8 mouse cellular contexts compared by ENCODE assay signal in the genomic region with DNA sequence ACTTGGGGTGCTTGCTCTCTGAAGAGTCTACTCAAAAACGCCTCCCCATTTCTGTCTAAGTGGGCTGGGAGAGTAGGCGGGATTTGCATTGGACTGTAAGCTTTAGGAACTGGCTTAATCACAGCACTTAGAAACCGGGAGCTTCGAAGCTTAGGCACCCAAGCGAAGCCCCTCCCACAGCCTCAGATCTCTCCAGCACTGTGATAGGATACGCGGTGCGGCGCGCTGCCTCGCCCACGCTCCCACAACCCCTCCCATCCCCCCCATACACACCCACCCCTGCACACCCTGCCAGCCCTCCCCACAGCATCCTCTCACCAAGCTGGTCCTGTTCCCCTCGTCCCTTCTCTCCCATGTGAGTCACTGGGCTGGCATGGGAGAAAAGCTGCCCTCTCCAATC. TPM values are rescaled to one million over a fixed set of nuclear protein-coding genes. Genes with fewer than 3 reads are reported as not detected.
DNase-seq lines count a peak whose midpoint lies in the region; ATAC-seq and TF ChIP-seq lines count a peak whose summit lies in the region.

No protein-coding gene starts in this region.

- no peak for DNase-seq in heart, embryonic 10.5 days (ENCODE audit: low spot score)
- DNase-seq in heart, adult 2 months = no peak
- no peak for DNase-seq in neural tube, embryonic 10.5 days (ENCODE audit: extremely low spot score, low spot score)
- peak; percentile 27 to 59 for DNase-seq in thymus, postnatal 36 days
- DNase-seq in spleen, postnatal 14 days (ENCODE audit: low spot score in 2 of 2) = no peak
- DNase-seq in ovary, adult 18-20 months (ENCODE audit: low spot score) = no peak

- intact Hi-C loops in heart, adult 2 months (cut with DNase I) = no loop called here

- TF ChIP-seq CTCF in heart, adult 2 months (IDR thresholded peaks at IDR 0.05) = no peak

- no peaks in the 10 kb centered on the region for H3K79me2 ChIP-seq in heart, adult 2 months (replicated peaks; ENCODE audit: control insufficient read depth, insufficient read depth, low read length)

- WGBS in heart, embryonic 10.5 days = 7% methylated on average over 13 of the region's 13 CpGs
- 8% methylated on average over 13 of the region's 13 CpGs for WGBS in heart, adult 2 months
- 19% methylated on average over 13 of the region's 13 CpGs for WGBS in neural tube, embryonic 12.5 days
- 15% methylated on average over 13 of the region's 13 CpGs for whole genome bisulfite sequencing in limb, embryonic 15.5 days

- H3K4me1 ChIP-seq in heart, embryonic 10.5 days = peaks cover 29% of the 10 kb centered on the region
- H3K4me1 ChIP-seq in heart, adult 2 months (ENCODE audit: control insufficient read depth, insufficient read depth, low read length) = no peaks in the 10 kb centered on the region
- no peaks in the 10 kb centered on the region for H3K4me1 ChIP-seq in neural tube, embryonic 12.5 days
- 0 out of 2 replicates have a peak, but pooled peaks cover 6% of the 10 kb centered on the region for H3K4me1 ChIP-seq in limb, embryonic 15.5 days

- peaks cover 25% of the 10 kb centered on the region; the same call in 1 of the 2 replicates for H3K27me3 ChIP-seq in heart, embryonic 10.5 days (ENCODE audit: insufficient read depth, poor library complexity, severe bottlenecking)
- H3K27me3 ChIP-seq in heart, adult 2 months (ENCODE audit: control insufficient read depth, insufficient read depth, low read length) = no peaks in the 10 kb centered on the region
- no peaks in the 10 kb centered on the region for H3K27me3 ChIP-seq in neural tube, embryonic 12.5 days (replicated peaks)
- no peaks in the 10 kb centered on the region for H3K27me3 ChIP-seq in limb, embryonic 15.5 days

- H3K36me3 ChIP-seq in heart, embryonic 10.5 days = no peaks in the 10 kb centered on the region
- no peaks in the 10 kb centered on the region for H3K36me3 ChIP-seq in heart, adult 2 months (ENCODE audit: control insufficient read depth, insufficient read depth, low read length)
- no peaks in the 10 kb centered on the region for H3K36me3 ChIP-seq in neural tube, embryonic 12.5 days
- peaks cover 23% of the 10 kb centered on the region; the same call in 1 of the 2 replicates for H3K36me3 ChIP-seq in limb, embryonic 15.5 days

- H3K9me3 ChIP-seq in heart, embryonic 10.5 days = no peaks in the 10 kb centered on the region
- H3K9me3 ChIP-seq in neural tube, embryonic 12.5 days = no peaks in the 10 kb centered on the region
- H3K9me3 ChIP-seq in limb, embryonic 15.5 days = no peaks in the 10 kb centered on the region

- H3K9ac ChIP-seq in heart, adult 2 months (ENCODE audit: low read depth, low read length) = no peak overlapping the region
- H3K9ac ChIP-seq in neural tube, embryonic 12.5 days = no peak overlapping the region
- no peak overlapping the region for H3K9ac ChIP-seq in limb, embryonic 15.5 days

- no peak for TF ChIP-seq POLR2A in heart, adult 2 months (IDR thresholded peaks at IDR 0.05; ENCODE audit: insufficient read depth, low read depth, low read length)

- TF ChIP-seq EP300 in heart, adult 2 months (IDR thresholded peaks at IDR 0.05; ENCODE audit: insufficient read depth, low read depth, low read length) = no peak

- no peak overlapping the region; the same call in 1 of the 2 replicates for H3K27ac ChIP-seq in heart, embryonic 10.5 days
- H3K27ac ChIP-seq in heart, adult 2 months = no peak overlapping the region
- H3K27ac ChIP-seq in neural tube, embryonic 12.5 days = no peak overlapping the region
- no peak overlapping the region for H3K27ac ChIP-seq in limb, embryonic 15.5 days

- ATAC-seq in neural tube, embryonic 12.5 days (ENCODE audit: low FRiP score, low read depth) = no peak
- no peak for ATAC-seq in limb, embryonic 15.5 days (ENCODE audit: insufficient number of reproducible peaks, low FRiP score, low TSS enrichment, low read depth)

- peak overlapping the region; percentile 20; the same call in 1 of the 2 replicates for H3K4me3 ChIP-seq in heart, embryonic 10.5 days
- H3K4me3 ChIP-seq in heart, adult 2 months = no peak overlapping the region
- no peak overlapping the region for H3K4me3 ChIP-seq in neural tube, embryonic 12.5 days
- H3K4me3 ChIP-seq in limb, embryonic 15.5 days = no peak overlapping the region

- H3K4me2 ChIP-seq in neural tube, embryonic 12.5 days (replicated peaks) = peak overlapping the region; percentile 33
- H3K4me2 ChIP-seq in limb, embryonic 15.5 days = peak overlapping the region; percentile 8; the same call in 1 of the 2 replicates

RNA-seq across cellular contexts. Expression of a gene that starts 48.3 kb away (rescaled TPM):
- polyA plus RNA-seq in heart, embryonic 10.5 days (2016; fragmentation: Nextera tagmentation; extraction: Ambion mirVana) = 21.1 and 21.2 TPM in 2 replicates
- total RNA-seq in heart, adult 2 months (2021) = 10 to 100 TPM; 16.1 to 16.7 TPM
- polyA plus RNA-seq in heart, adult 2 months (2012; rRNA removed) = 4.9 and 10.2 TPM in 2 replicates
- polyA plus RNA-seq in neural tube, embryonic 12.5 days (2016; fragmentation: Nextera tagmentation; extraction: Ambion mirVana) = 49.9 and 52.8 TPM in 2 replicates
- 15.1 and 18.2 TPM in 2 replicates for polyA plus RNA-seq in limb, embryonic 15.5 days (2015; fragmentation: Nextera tagmentation; extraction: Ambion mirVana)

Comparison
In these comparisons a context has a peak if more than half of its experiments do, and no peak if none do; other contexts are left out.
1. DNase-seq: peak in thymus, postnatal 36 days (2 of 2); none in heart, embryonic 10.5 days (single experiment), heart, adult 2 months (0 of 2), neural tube, embryonic 10.5 days (single experiment), spleen, postnatal 14 days (0 of 2) and ovary, adult 18-20 months (single experiment).